Mouse (Mus musculus) brain, embryonic 14.5 days (tissue): ENCODE measurements at regions not wholly inside any gene's neighbourhood (a gene's known extent, or its start where the extent isn't known, plus 50 kb on each side); places are given as distances from the start of the nearest gene placed in this dataset.
A peak's percentile ranks its signal among the peaks of the same experiment; 100 is the strongest.
"Not testable (repeated sequence)": the region's sequence is repeated elsewhere in the genome, so short reads cannot be mapped to it uniquely, and the experiment has no call there.

ENCODE experiments used
- DNase-seq: peaks from one replicate; pipeline ENCODE4 v3.0.0-alpha.2; 2011; ENCODE audit warnings: low read depth
- CTCF ChIP-seq: fragments of 200-500 bp; IDR thresholded peaks from 2 replicates; pipeline ENCODE4 v1.5.1; 2012; ENCODE audit warnings: inconsistent platforms, mild to moderate bottlenecking, moderate library complexity, borderline replicate concordance; ENCODE audit not compliant: insufficient read depth, insufficient read length; ENCODE audit errors: extremely low read depth
- POLR2A ChIP-seq: fragments of 200-500 bp; IDR thresholded peaks from 2 replicates; pipeline ENCODE4 v1.6.1; 2012; ENCODE audit warnings: mild to moderate bottlenecking, inconsistent platforms, borderline replicate concordance; ENCODE audit not compliant: poor library complexity, insufficient read depth, insufficient read length, severe bottlenecking; ENCODE audit errors: extremely low read depth

GRCm38 (mm10) chr13:3035291-3035690 lies 502.6 kb upstream of the Gdi2 start:
- not testable (repeated sequence) for DNase-seq

- DNase-seq, result peak; percentile 0
Measured at GRCm38 (mm10) chr13:3037010-3037409, 500.9 kb upstream of the Gdi2 start.

- DNase-seq, result not testable (repeated sequence)
Measured at GRCm38 (mm10) chr13:3046381-3047105, 491.3 kb upstream of the Gdi2 start.

- DNase-seq, result not testable (repeated sequence)
Measured at GRCm38 (mm10) chr13:3083480-3083879, 454.4 kb upstream of the Gdi2 start.

- DNase-seq, result not testable (repeated sequence)
Measured at GRCm38 (mm10) chr13:3089971-3090370, 447.9 kb upstream of the Gdi2 start.

GRCm38 (mm10) chr13:3106543-3106942 lies 431.3 kb upstream of the Gdi2 start:
- DNase-seq, result not testable (repeated sequence)

GRCm38 (mm10) chr13:3128150-3128549 lies 409.7 kb upstream of the Gdi2 start:
- not testable (repeated sequence) for DNase-seq

GRCm38 (mm10) chr13:3137281-3137680 lies 400.6 kb upstream of the Gdi2 start:
- DNase-seq, result not testable (repeated sequence)

- DNase-seq, result no peak
- TF ChIP-seq POLR2A (no peak), CTCF (no peak)
Measured at GRCm38 (mm10) chr13:3138698-3139097, 399.2 kb upstream of the Gdi2 start.

- not testable (repeated sequence) for DNase-seq
Measured at GRCm38 (mm10) chr13:3145513-3145912, 392.4 kb upstream of the Gdi2 start.
